Mouse (Mus musculus) right cerebral cortex, postnatal 36 days (tissue): ENCODE measurements around the gene Celsr3.

Experiments used
- DNase-seq, 2 experiments: peaks; one replicate each; pipeline ENCODE4 v3.0.0; 2022; ENCODE audit warnings: low spot score in 2 of 2, mixed read lengths in 1 of 2

Celsr3 gene

GRCm38 (mm10) chr9:108825820-108826699, at the start of gene Celsr3:
Celsr3 (plus strand) TSS chr9:108826320.
- peak; percentile 89 for DNase-seq

- DNase-seq: no peak
Observed at GRCm38 (mm10) chr9:108776614-108777013, 49.5 kb upstream of the Celsr3 start.

- no peak for DNase-seq
Observed at GRCm38 (mm10) chr9:108777276-108777675, 48.8 kb upstream of the Celsr3 start.

GRCm38 (mm10) chr9:108780959-108781358, 45.2 kb upstream of the Celsr3 start:
- no peak for DNase-seq

GRCm38 (mm10) chr9:108781891-108782290, 44.2 kb upstream of the Celsr3 start:
- no peak for DNase-seq

GRCm38 (mm10) chr9:108782836-108783547, 43.1 kb upstream of the Celsr3 start:
- DNase-seq: no peak

- peak; percentile 94 to 95 for DNase-seq
Observed at GRCm38 (mm10) chr9:108783548-108784463, 42.3 kb upstream of the Celsr3 start, which contains the start of gene Ip6k2. Ip6k2 (plus strand) TSS chr9:108783796.

GRCm38 (mm10) chr9:108785416-108785815, 40.7 kb upstream of the Celsr3 start:
- DNase-seq: no peak

GRCm38 (mm10) chr9:108786494-108786893, 39.6 kb upstream of the Celsr3 start:
- no peak for DNase-seq

- DNase-seq: no peak
Observed at GRCm38 (mm10) chr9:108787080-108787479, 39.0 kb upstream of the Celsr3 start.

GRCm38 (mm10) chr9:108788713-108789112, 37.4 kb upstream of the Celsr3 start:
- DNase-seq: no peak

GRCm38 (mm10) chr9:108792307-108792706, 33.8 kb upstream of the Celsr3 start:
- DNase-seq: no peak

GRCm38 (mm10) chr9:108792730-108793129, 33.4 kb upstream of the Celsr3 start:
- DNase-seq: no peak

- no peak for DNase-seq
Observed at GRCm38 (mm10) chr9:108795281-108795680, 30.8 kb upstream of the Celsr3 start.

GRCm38 (mm10) chr9:108795762-108796161, 30.4 kb upstream of the Celsr3 start:
- no peak for DNase-seq

GRCm38 (mm10) chr9:108796351-108796981, 29.7 kb upstream of the Celsr3 start:
- no peak for DNase-seq

- no peak for DNase-seq
Observed at GRCm38 (mm10) chr9:108797477-108797876, 28.6 kb upstream of the Celsr3 start.

GRCm38 (mm10) chr9:108798508-108799075, 27.5 kb upstream of the Celsr3 start:
- DNase-seq: no peak

GRCm38 (mm10) chr9:108799564-108799963, 26.6 kb upstream of the Celsr3 start:
- no peak for DNase-seq

GRCm38 (mm10) chr9:108805768-108806167, 20.4 kb upstream of the Celsr3 start:
- DNase-seq: no peak

- no peak for DNase-seq
Observed at GRCm38 (mm10) chr9:108806379-108806778, 19.7 kb upstream of the Celsr3 start.
